Mouse (Mus musculus) heart, embryonic 15.5 days (tissue): ENCODE results near the gene Gm20772. TPM values are rescaled to one million over a fixed set of nuclear protein-coding genes. Genes with fewer than 3 reads are reported as not detected.
"Not testable (repeated sequence)": the region's sequence is repeated elsewhere in the genome, so short reads cannot be mapped to it uniquely, and the experiment has no call there.

Source experiments
- ATAC-seq: fragments of 200-750 bp; cut with Nextera tagmentation; replicated peaks from 2 replicates; pipeline ENCODE4 v1.8.0; 2017; ENCODE audit warnings: low read depth, moderate TSS enrichment; ENCODE audit not compliant: insufficient number of reproducible peaks, insufficient read depth, low FRiP score
- H3K27ac ChIP-seq: fragments of 300-500 bp; sonication (generic); 2 replicates; pipeline ENCODE4 v1.5.1; 2015; ENCODE audit warnings: mild to moderate bottlenecking, inconsistent platforms
- H3K27me3 ChIP-seq: fragments of 300-500 bp; sonication (generic); 2 replicates; pipeline ENCODE4 v1.6.1; 2015; ENCODE audit warnings: inconsistent platforms
- H3K36me3 ChIP-seq: fragments of 300-500 bp; sonication (generic); 2 replicates; pipeline ENCODE4 v1.6.1; 2015; ENCODE audit warnings: mild to moderate bottlenecking, inconsistent platforms
- H3K4me1 ChIP-seq: fragments of 300-500 bp; sonication (generic); replicated peaks from 2 replicates; pipeline ENCODE4 v1.6.1; 2015; ENCODE audit warnings: inconsistent platforms
- H3K4me2 ChIP-seq: fragments of 300-500 bp; sonication (generic); 2 replicates; pipeline ENCODE4 v1.6.1; 2015; ENCODE audit warnings: inconsistent platforms, mild to moderate bottlenecking, moderate library complexity
- H3K4me3 ChIP-seq: fragments of 300-500 bp; sonication (generic); 2 replicates; pipeline ENCODE4 v1.5.1; 2015; ENCODE audit warnings: mild to moderate bottlenecking, inconsistent platforms
- H3K9ac ChIP-seq: fragments of 300-500 bp; sonication (generic); 2 replicates; pipeline ENCODE4 v1.6.1; 2015; ENCODE audit warnings: mild to moderate bottlenecking, inconsistent platforms
- H3K9me3 ChIP-seq: fragments of 300-500 bp; sonication (generic); replicated peaks from 2 replicates; pipeline ENCODE4 v1.6.1; 2016; ENCODE audit warnings: inconsistent platforms
- WGBS: fragments of 180-500 bp; shearing (Covaris S2); methylation state at CpG from one replicate; pipeline ENCODE4 v1.1.7; 2015; ENCODE audit warnings: mixed read lengths; 5-methylcytosine and 5-hydroxymethylcytosine counted together
- polyA plus RNA-seq: library from polyadenylated mRNA; unstranded; fragments of >200 nt; fragmentation: Nextera tagmentation; extraction: Ambion mirVana; gene quantifications from 2 replicates; pipeline ENCODE4 v1.2.1, GENCODE M21; 2015

Gm20772 gene
- polyA plus RNA-seq = not detected in 2 replicates

DNA sequence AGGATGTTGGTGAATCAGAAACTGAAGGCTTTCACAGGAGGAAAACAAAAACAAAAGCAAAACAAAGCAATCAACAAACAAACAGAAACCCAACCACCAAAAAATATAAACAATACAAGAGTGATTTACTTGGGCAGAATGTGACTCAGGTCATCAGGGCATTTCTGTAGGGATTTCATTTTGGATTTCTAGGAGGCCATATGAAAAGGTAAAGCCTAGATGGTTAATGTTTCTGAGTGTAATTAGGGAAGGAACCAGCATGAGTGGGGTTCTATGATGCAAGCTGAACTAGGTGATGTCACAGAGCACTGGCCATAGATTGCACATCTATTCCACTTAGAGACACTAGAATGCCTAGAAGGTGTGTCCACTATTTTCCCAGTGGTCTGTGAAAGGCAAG is at the start of gene Gm20772, which contains the start of gene Gm20831:
Gm20772 (plus strand) TSS at position 301 of the 400 bp plus-strand sequence.
Gm20831 (plus strand) TSS at position 301 of the 400 bp plus-strand sequence.
- H3K9ac ChIP-seq, H3K27ac ChIP-seq, ATAC-seq: not testable (repeated sequence)

DNA sequence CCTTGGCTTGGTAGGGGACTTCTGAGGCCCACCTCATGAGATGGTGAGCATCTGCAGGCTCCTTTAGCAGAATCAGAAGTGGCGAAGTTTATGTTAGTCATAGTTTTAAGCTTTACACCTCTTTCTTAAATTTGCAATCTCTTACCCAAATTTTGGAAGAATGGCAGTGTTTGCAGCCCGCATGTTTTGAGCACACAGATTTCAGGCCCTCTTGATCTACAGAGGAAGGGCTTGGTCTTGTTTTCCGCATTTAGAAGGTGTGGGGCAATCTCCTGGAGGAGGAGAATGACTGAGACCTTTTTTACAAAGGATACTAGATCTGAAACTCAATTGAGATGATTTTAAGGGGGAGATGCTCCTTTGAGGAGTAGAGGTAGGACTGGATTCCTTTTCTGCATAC is 28.4 kb upstream of the Gm20772 start, which contains the start of gene Gm21904:
Gm21904 (minus strand) TSS at position 101 of the 400 bp plus-strand sequence.
- no CpG with 5 or more reads among the region's 3 CpGs for WGBS
- not testable (repeated sequence) for H3K4me1 ChIP-seq, H3K9ac ChIP-seq, H3K36me3 ChIP-seq, H3K27me3 ChIP-seq, H3K4me3 ChIP-seq, ATAC-seq, H3K4me2 ChIP-seq, H3K27ac ChIP-seq, H3K9me3 ChIP-seq

More for the DNA sequence above, at the start of gene Gm20772, which contains the start of gene Gm20831:
- not testable (repeated sequence) for H3K9me3 ChIP-seq, H3K36me3 ChIP-seq, H3K27me3 ChIP-seq, H3K4me3 ChIP-seq, H3K4me1 ChIP-seq, H3K4me2 ChIP-seq

Other genes starting within 250 kb of the Gm20772 start
- not detected in 2 replicates for gene Gm21904, start 28.5 kb upstream of the Gm20772 start, polyA plus RNA-seq
- not detected in 2 replicates for gene Gm20831, start within 50 bp of the Gm20772 start, polyA plus RNA-seq
- not detected in 2 replicates for gene Srsy, start 62.6 kb downstream of the Gm20772 start, polyA plus RNA-seq
- not detected in 2 replicates for gene Gm21764, start 187.1 kb downstream of the Gm20772 start, polyA plus RNA-seq
- not detected in 2 replicates for gene Ssty1, start 214.4 kb downstream of the Gm20772 start, polyA plus RNA-seq